Mouse (Mus musculus) cortical plate, adult 2 months (tissue): ENCODE results near the gene Gm4553. TPM values are rescaled to one million over a fixed set of nuclear protein-coding genes. Genes with fewer than 3 reads are reported as not detected.
"Not testable (repeated sequence)": the region's sequence is repeated elsewhere in the genome, so short reads cannot be mapped to it uniquely, and the experiment has no call there.

Experiments used
- H3K27ac ChIP-seq: fragments of 200-500 bp; 2 replicates; pipeline ENCODE4 v1.5.1; 2012; ENCODE audit warnings: low read length, control low read depth, inconsistent platforms; ENCODE audit not compliant: insufficient read depth
- H3K4me1 ChIP-seq: fragments of 200-500 bp; 2 replicates; pipeline ENCODE4 v1.6.1; 2011; ENCODE audit warnings: low read length; ENCODE audit not compliant: control insufficient read depth, insufficient read depth
- H3K4me3 ChIP-seq: fragments of 200-500 bp; 2 replicates; pipeline ENCODE4 v1.5.1; 2011; ENCODE audit warnings: mild to moderate bottlenecking, low read length, control low read depth; ENCODE audit not compliant: insufficient read depth
- CTCF ChIP-seq: fragments of 200-500 bp; IDR thresholded peaks from 2 replicates; pipeline ENCODE4 v1.5.1; 2011; ENCODE audit warnings: mild to moderate bottlenecking, control low read depth, low read length; ENCODE audit not compliant: insufficient read depth; ENCODE audit errors: extremely low read depth
- POLR2A ChIP-seq: fragments of 200-500 bp; IDR thresholded peaks from 2 replicates; pipeline ENCODE4 v1.6.1; 2011; ENCODE audit warnings: mild to moderate bottlenecking, low read length, control low read depth; ENCODE audit not compliant: insufficient read depth; ENCODE audit errors: extremely low read depth
- polyA plus RNA-seq: library from polyadenylated mRNA; depleted of rRNA; stranded (reverse); fragments of >200 nt; gene quantifications from 2 replicates; pipeline ENCODE4 v1.2.3, GENCODE M21; 2012

Gene Gm4553
- polyA plus RNA-seq, 1 experiment, result not detected

GRCm38 (mm10) chr7:142169836-142170235, 4.3 kb upstream of the Gm4553 start:
- no peak overlapping the region for H3K27ac ChIP-seq
- no peak overlapping the region for H3K4me3 ChIP-seq
- TF ChIP-seq CTCF (peak; percentile 56; the same call in 1 of the 2 replicates), POLR2A (no peak)
- H3K4me1 ChIP-seq, result no peaks in the 10 kb centered on the region

GRCm38 (mm10) chr7:142159366-142159765, 6.2 kb downstream of the Gm4553 start:
- TF ChIP-seq CTCF, result no peak
- H3K4me1 ChIP-seq, result no peaks in the 10 kb centered on the region
- no peak overlapping the region for H3K27ac ChIP-seq
- no peak overlapping the region for H3K4me3 ChIP-seq

GRCm38 (mm10) chr7:142157013-142157412, 8.5 kb downstream of the Gm4553 start, which contains the start of gene Gm29735:
Gene Gm29735 (minus strand): TSS chr7:142157113.
- H3K27ac ChIP-seq, H3K4me1 ChIP-seq, H3K4me3 ChIP-seq: not testable (repeated sequence)

- no peak for TF ChIP-seq POLR2A
- no peak for TF ChIP-seq CTCF
Observed at GRCm38 (mm10) chr7:142155308-142155707, 10.2 kb downstream of the Gm4553 start.

GRCm38 (mm10) chr7:142152191-142152590, 13.3 kb downstream of the Gm4553 start:
- Histone ChIP-seq H3K4me1 (no peaks in the 10 kb centered on the region), H3K4me3 (no peak overlapping the region), H3K27ac (no peak overlapping the region)
- TF ChIP-seq CTCF (no peak), POLR2A (no peak)

More at GRCm38 (mm10) chr7:142155308-142155707, 10.2 kb downstream of the Gm4553 start:
- H3K4me3 ChIP-seq, result no peak overlapping the region
- H3K4me1 ChIP-seq, result no peaks in the 10 kb centered on the region
- H3K27ac ChIP-seq, result no peak overlapping the region

- no peak for TF ChIP-seq CTCF
- TF ChIP-seq POLR2A, result no peak
- no peak overlapping the region for H3K4me3 ChIP-seq
- no peaks in the 10 kb centered on the region for H3K4me1 ChIP-seq
- H3K27ac ChIP-seq, result no peak overlapping the region
Observed at GRCm38 (mm10) chr7:142148633-142149032, 16.9 kb downstream of the Gm4553 start.

- Histone ChIP-seq H3K27ac (no peak overlapping the region), H3K4me1 (no peaks in the 10 kb centered on the region), H3K4me3 (no peak overlapping the region)
- TF ChIP-seq POLR2A (no peak), CTCF (peak; percentile 36; the same call in 1 of the 2 replicates)
Observed at GRCm38 (mm10) chr7:142146033-142146432, 19.5 kb downstream of the Gm4553 start.

- Histone ChIP-seq H3K4me3 (no peak overlapping the region), H3K27ac (no peak overlapping the region), H3K4me1 (no peaks in the 10 kb centered on the region)
- no peak for TF ChIP-seq POLR2A
- TF ChIP-seq CTCF, result 0 out of 2 replicates have a peak, but pooled peaks have one; percentile 13
Observed at GRCm38 (mm10) chr7:142145413-142145940, 20.1 kb downstream of the Gm4553 start.

GRCm38 (mm10) chr7:142144507-142144906, 21.0 kb downstream of the Gm4553 start, which contains the start of gene Gm45337:
Gene Gm45337 (minus strand): TSS chr7:142144607.
- H3K4me1 ChIP-seq, result no peaks in the 10 kb centered on the region
- TF ChIP-seq POLR2A, result no peak
- TF ChIP-seq CTCF, result no peak
- no peak within 1 kb of the TSS for H3K4me3 ChIP-seq
- no peak within 1 kb of the TSS for H3K27ac ChIP-seq

- H3K27ac ChIP-seq, H3K4me3 ChIP-seq, H3K4me1 ChIP-seq: not testable (repeated sequence)
Observed at GRCm38 (mm10) chr7:142143506-142144010, 22.0 kb downstream of the Gm4553 start.
